Mouse (Mus musculus): Measurements from ENCODE around the gene Dixdc1. TPM values are rescaled to one million over a fixed set of nuclear protein-coding genes. Genes with fewer than 3 reads are reported as not detected.

Gene Dixdc1
- polyA plus RNA-seq (2012; ENCODE audit: low replicate concordance): not detected in 2 replicates

DNA sequence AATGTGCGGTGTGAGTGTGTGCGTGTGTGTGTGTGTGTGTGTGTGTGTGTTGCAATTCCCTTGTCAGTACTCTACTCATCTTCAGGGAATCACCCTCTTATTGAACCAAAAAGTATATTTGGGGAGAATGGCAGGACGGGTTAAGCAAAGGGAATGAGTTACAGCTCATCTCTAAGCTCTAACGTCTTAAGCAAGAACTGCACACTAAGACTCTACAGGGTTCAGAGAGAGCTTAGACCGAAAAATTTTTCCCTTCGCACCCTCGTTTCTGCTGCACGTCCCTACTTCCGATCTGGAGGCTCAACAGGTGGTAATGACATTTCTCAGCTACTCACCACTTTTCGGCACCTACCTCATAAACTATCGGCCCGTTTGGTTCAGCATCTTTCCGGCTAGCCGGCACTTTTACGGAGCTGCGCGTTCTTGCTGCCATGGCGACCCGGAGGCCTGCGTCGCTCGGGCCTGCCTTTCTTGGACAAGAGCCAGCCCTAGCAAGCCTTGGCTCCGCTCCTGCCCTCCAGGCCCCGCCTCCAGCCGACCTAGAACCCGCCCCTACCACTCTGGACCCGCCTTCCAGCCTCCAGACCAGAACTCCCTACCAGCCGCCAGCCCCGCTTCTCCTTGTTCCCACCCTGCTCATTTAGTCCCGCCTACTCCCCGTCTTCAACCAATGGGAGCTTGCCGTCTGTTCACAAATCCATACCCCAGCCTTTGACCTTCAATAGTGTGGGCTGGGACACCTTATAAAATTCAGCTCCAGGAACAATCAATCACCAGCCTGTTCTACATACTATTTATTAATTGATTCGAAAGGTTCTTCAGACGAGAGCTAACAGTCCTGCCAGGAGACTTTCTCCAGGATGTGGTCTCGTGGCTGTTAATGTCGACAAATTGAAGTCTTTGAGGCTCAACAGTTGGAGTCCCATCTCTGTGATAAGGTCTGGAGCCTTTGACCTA, at the start of gene Dixdc1:
Dixdc1 (minus strand) TSS at position 604 of the 957 bp plus-strand sequence.

DNA sequence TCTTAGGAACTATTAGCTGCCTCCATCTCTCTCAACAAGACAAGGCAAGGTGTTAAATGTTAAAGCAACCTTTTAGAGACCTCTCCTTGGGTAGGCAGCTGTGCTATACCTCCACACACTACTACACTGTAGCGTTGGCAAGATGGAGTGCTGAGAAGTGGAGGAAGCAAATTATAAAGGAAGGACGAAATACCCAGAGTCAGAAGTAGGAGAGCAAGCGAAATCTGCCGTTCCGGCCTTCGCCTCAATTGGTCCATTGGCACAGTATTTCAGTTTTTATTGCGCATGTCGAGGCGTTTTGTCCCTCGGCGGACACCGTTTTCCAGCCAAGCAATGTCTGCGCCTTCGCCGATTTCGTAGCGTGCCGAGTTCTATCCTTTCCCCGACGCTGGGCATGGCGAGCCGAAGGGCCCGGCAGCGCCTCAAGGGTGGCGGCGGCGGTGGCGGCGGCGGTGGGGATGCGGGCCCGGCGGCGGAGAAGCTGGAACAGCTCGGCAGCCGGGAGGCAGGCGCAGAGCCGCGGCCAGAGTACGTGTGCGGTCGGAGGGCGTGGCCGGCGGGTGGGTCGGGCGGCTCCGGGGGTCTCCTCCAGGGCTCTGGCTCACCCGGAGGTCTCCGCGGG, 35.8 kb upstream of the Dixdc1 start, which contains the start of the genes Alg9 and 1110032A03Rik:
Alg9 (plus strand) TSS at position 29 of the 622 bp plus-strand sequence.
1110032A03Rik (minus strand) TSS at position 530 of the 622 bp plus-strand sequence.

GRCm38 (mm10) chr9:50768107-50769002, 29.0 kb upstream of the Dixdc1 start, which contains the start of gene Fdxacb1:
Gene Fdxacb1, plus strand, starts transcription at chr9:50768236.

GRCm38 (mm10) chr9:50752054-50752602, 12.8 kb upstream of the Dixdc1 start, which contains the start of gene Hspb2:
Gene Hspb2, minus strand, starts transcription at chr9:50752354.

DNA sequence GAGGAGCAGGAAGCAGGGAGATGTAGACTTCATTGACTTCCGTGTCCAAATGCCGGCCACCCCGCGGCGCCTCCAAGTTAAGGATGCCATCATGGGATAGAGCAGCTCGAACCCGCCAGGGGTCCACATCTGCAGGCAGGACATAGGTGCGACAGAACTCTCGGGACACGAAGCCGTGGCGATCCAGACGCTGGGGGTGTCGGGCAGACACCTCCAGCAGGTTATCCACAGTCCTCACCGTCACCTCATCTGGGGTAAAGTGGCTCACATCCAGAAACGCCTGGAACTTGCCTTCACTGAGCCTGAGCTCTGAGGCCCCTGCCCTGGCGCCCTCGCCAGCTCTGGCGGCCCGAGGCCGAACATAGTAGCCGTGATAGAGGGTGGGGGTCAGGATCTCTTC, 12.0 kb upstream of the Dixdc1 start, which contains the start of gene Cryab:
Cryab (plus strand) TSS at position 3 of the 400 bp plus-strand sequence.

DNA sequence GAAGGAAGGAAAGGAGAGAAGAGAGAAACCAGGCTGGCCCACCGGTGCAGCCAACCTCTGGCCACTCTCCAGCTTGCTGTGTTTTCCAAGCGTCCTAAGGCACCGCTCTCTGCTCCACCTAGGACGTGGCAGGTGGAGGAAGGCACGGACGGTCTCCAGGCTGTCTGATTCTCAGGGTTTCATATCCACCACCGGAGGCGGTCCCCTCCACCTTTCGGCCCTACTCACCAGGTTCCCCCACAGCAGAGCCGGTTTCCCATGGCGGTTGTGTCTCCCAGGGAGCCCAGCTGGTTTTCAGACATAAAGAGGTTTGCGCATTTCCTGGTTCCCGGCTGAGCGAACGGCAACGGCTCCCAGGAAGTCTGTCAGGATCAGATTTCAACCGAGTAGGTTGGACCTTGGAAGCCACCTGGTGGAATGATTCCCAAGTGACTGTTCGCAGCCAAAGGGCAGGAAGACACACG, 6.9 kb upstream of the Dixdc1 start, which contains the start of gene 2310030G06Rik:
2310030G06Rik (minus strand) TSS at position 323 of the 464 bp plus-strand sequence.

GRCm38 (mm10) chr9:50659392-50660217, 79.7 kb downstream of the Dixdc1 start, which contains the start of gene Dlat:
Gene Dlat, minus strand, starts transcription at chr9:50659780.

GRCm38 (mm10) chr9:50616766-50617603, 122.3 kb downstream of the Dixdc1 start, which contains the start of the genes Pih1d2 and Nkapd1:
Gene Pih1d2, plus strand, starts transcription at chr9:50617321.
Gene Nkapd1, minus strand, starts transcription at chr9:50617464.

Other genes with a start within 250 kb of the Dixdc1 start
- gene Plet1, start 245.0 kb downstream of the Dixdc1 start, polyA plus RNA-seq (2012; ENCODE audit: low replicate concordance): not detected in 2 replicates
- 3.7 and 9.6 TPM in 2 replicates for gene Pts, start 210.8 kb downstream of the Dixdc1 start, polyA plus RNA-seq (2012; ENCODE audit: low replicate concordance)
- gene Il18, start 184.7 kb downstream of the Dixdc1 start, polyA plus RNA-seq (2012; ENCODE audit: low replicate concordance): 2.0 TPM in 1 of 2 replicates, not detected in the other
- not detected in 2 replicates for gene Bco2, start 184.3 kb downstream of the Dixdc1 start, polyA plus RNA-seq (2012; ENCODE audit: low replicate concordance)
- not detected in 2 replicates for gene Tex12, start 178.2 kb downstream of the Dixdc1 start, polyA plus RNA-seq (2012; ENCODE audit: low replicate concordance)
- gene Sdhd, start 135.7 kb downstream of the Dixdc1 start, polyA plus RNA-seq (2012; ENCODE audit: low replicate concordance): 4.9 and 64.9 TPM in 2 replicates
- gene Timm8b, start 135.6 kb downstream of the Dixdc1 start, polyA plus RNA-seq (2012; ENCODE audit: low replicate concordance): 3.2 and 17.7 TPM in 2 replicates
- gene Pih1d2, start 122.2 kb downstream of the Dixdc1 start, polyA plus RNA-seq (2012; ENCODE audit: low replicate concordance): 0.17 TPM in 1 of 2 replicates, not detected in the other
- gene Nkapd1, start 122.1 kb downstream of the Dixdc1 start, polyA plus RNA-seq (2012; ENCODE audit: low replicate concordance): 5.4 and 6.9 TPM in 2 replicates
- gene Dlat, start 79.7 kb downstream of the Dixdc1 start, polyA plus RNA-seq (2012; ENCODE audit: low replicate concordance): 59.9 and 70.1 TPM in 2 replicates
- not detected in 2 replicates for gene 2310030G06Rik, start 7.0 kb upstream of the Dixdc1 start, polyA plus RNA-seq (2012; ENCODE audit: low replicate concordance)
- gene Cryab, start 11.8 kb upstream of the Dixdc1 start, polyA plus RNA-seq (2012; ENCODE audit: low replicate concordance): 1.1 TPM in 1 of 2 replicates, not detected in the other
- not detected in 2 replicates for gene Hspb2, start 12.8 kb upstream of the Dixdc1 start, polyA plus RNA-seq (2012; ENCODE audit: low replicate concordance)
- gene Fdxacb1, start 28.7 kb upstream of the Dixdc1 start, polyA plus RNA-seq (2012; ENCODE audit: low replicate concordance): 0.81 and 2.6 TPM in 2 replicates
- gene Alg9, start 35.5 kb upstream of the Dixdc1 start, polyA plus RNA-seq (2012; ENCODE audit: low replicate concordance): 4.8 and 6.6 TPM in 2 replicates
- 1.2 and 1.5 TPM in 2 replicates for gene 1110032A03Rik, start 36.0 kb upstream of the Dixdc1 start, polyA plus RNA-seq (2012; ENCODE audit: low replicate concordance)
- gene Ppp2r1b, start 105.8 kb upstream of the Dixdc1 start, polyA plus RNA-seq (2012; ENCODE audit: low replicate concordance): 10.1 and 14.5 TPM in 2 replicates

All from leukemia stem cell, adult 10-12 weeks (primary cell).